Mouse (Mus musculus) lung, adult 2 months (tissue): ENCODE data around the gene Olfr123. TPM values are rescaled to one million over a fixed set of nuclear protein-coding genes. Genes with fewer than 3 reads are reported as not detected.

Experiments used
- DNase-seq: peaks from one replicate; pipeline ENCODE4 v3.0.0; 2022
- H3K4me1 ChIP-seq: fragments of 200-500 bp; 2 replicates; pipeline ENCODE4 v1.6.1; 2011; ENCODE audit warnings: low read length; ENCODE audit not compliant: control insufficient read depth, insufficient read depth
- H3K4me3 ChIP-seq: fragments of 200-500 bp; replicated peaks from 2 replicates; pipeline ENCODE3; 2011; ENCODE audit warnings: low read depth, mild to moderate bottlenecking, control low read depth, low read length; ENCODE audit errors: extremely low read depth
- CTCF ChIP-seq: fragments of 200-500 bp; IDR thresholded peaks from 2 replicates; pipeline ENCODE4 v1.5.1; 2011; ENCODE audit warnings: mild to moderate bottlenecking, low read length, control low read depth; ENCODE audit not compliant: insufficient read depth
- POLR2A ChIP-seq: fragments of 200-500 bp; IDR thresholded peaks from 2 replicates; pipeline ENCODE4 v1.6.1; 2011; ENCODE audit warnings: low read depth, mild to moderate bottlenecking, control low read depth, low read length, borderline replicate concordance; ENCODE audit errors: extremely low read depth
- WGBS: fragments of 180-500 bp; shearing (Covaris S2); methylation state at CpG from one replicate; pipeline ENCODE4 v1.1.7; 2018; 5-methylcytosine and 5-hydroxymethylcytosine counted together
- polyA plus RNA-seq: library from polyadenylated mRNA; depleted of rRNA; stranded (reverse); fragments of >200 nt; gene quantifications from 2 replicates; pipeline ENCODE4 v1.2.3, GENCODE M21; 2012; rRNA removed

Gene Olfr123
- polyA plus RNA-seq: not detected in 2 replicates

GRCm38 (mm10) chr17:37793229-37793628 is at the start of gene Olfr123:
Olfr123 (plus strand) TSS chr17:37793529.
- no peak for TF ChIP-seq POLR2A
- TF ChIP-seq CTCF: no peak
- no peak for DNase-seq

GRCm38 (mm10) chr17:37768307-37768706 is 25.0 kb upstream of the Olfr123 start, which contains the start of gene Olfr122:
Olfr122 (plus strand) TSS chr17:37768607.
- no peak for DNase-seq
- H3K4me1 ChIP-seq: no peaks in the 10 kb centered on the region
- no peak within 1 kb of the TSS for H3K4me3 ChIP-seq
- TF ChIP-seq POLR2A (no peak), CTCF (no peak)
- 69% methylated on average over 4 of the region's 4 CpGs for WGBS

More at GRCm38 (mm10) chr17:37793229-37793628, at the start of gene Olfr123:
- H3K4me1 ChIP-seq: no peaks in the 10 kb centered on the region
- 83% methylated on average over 2 of the region's 2 CpGs for WGBS
- H3K4me3 ChIP-seq: no peak within 1 kb of the TSS

GRCm38 (mm10) chr17:37799588-37799987 is 6.3 kb downstream of the Olfr123 start, which contains the start of gene Olfr124:
Olfr124 (plus strand) TSS chr17:37799888.
- WGBS: 80% methylated on average over 3 of the region's 3 CpGs
- no peaks in the 10 kb centered on the region for H3K4me1 ChIP-seq

GRCm38 (mm10) chr17:37832649-37833048 is 39.3 kb downstream of the Olfr123 start, which contains the start of gene Olfr125:
Olfr125 (plus strand) TSS chr17:37832949.
- Histone ChIP-seq H3K4me1 (no peaks in the 10 kb centered on the region), H3K4me3 (no peak within 1 kb of the TSS)
- TF ChIP-seq CTCF: no peak
- no peak for DNase-seq

More at GRCm38 (mm10) chr17:37799588-37799987, 6.3 kb downstream of the Olfr123 start, which contains the start of gene Olfr124:
- no peak within 1 kb of the TSS for H3K4me3 ChIP-seq
- TF ChIP-seq CTCF: no peak
- no peak for DNase-seq

- TF ChIP-seq POLR2A (no peak), CTCF (no peak)
- no peak within 1 kb of the TSS for H3K4me3 ChIP-seq
- no peak for DNase-seq
- no peaks in the 10 kb centered on the region for H3K4me1 ChIP-seq
Measured at GRCm38 (mm10) chr17:37847183-37847582, 53.9 kb downstream of the Olfr123 start, which contains the start of gene Olfr126. Olfr126 (plus strand) TSS chr17:37847483.

Other genes starting within 250 kb of the Olfr123 start
- not detected in 2 replicates for gene Olfr112, start 224.1 kb upstream of the Olfr123 start, polyA plus RNA-seq
- gene Olfr113, start 215.9 kb upstream of the Olfr123 start, polyA plus RNA-seq: not detected in 2 replicates
- gene Olfr114, start 200.8 kb upstream of the Olfr123 start, polyA plus RNA-seq: not detected in 2 replicates
- not detected in 2 replicates for gene Olfr115, start 166.4 kb upstream of the Olfr123 start, polyA plus RNA-seq
- gene Olfr116, start 166.3 kb upstream of the Olfr123 start, polyA plus RNA-seq: not detected in 2 replicates
- not detected in 2 replicates for gene Olfr117, start 129.7 kb upstream of the Olfr123 start, polyA plus RNA-seq
- not detected in 2 replicates for gene Olfr118, start 126.5 kb upstream of the Olfr123 start, polyA plus RNA-seq
- gene Olfr119, start 97.0 kb upstream of the Olfr123 start, polyA plus RNA-seq: not detected in 2 replicates
- gene Olfr120, start 71.7 kb upstream of the Olfr123 start, polyA plus RNA-seq: not detected in 2 replicates
- gene Olfr121, start 44.7 kb upstream of the Olfr123 start, polyA plus RNA-seq: not detected in 2 replicates
- gene Olfr122, start 24.9 kb upstream of the Olfr123 start, polyA plus RNA-seq: not detected in 2 replicates
- not detected in 2 replicates for gene Olfr124, start 6.4 kb downstream of the Olfr123 start, polyA plus RNA-seq
- not detected in 2 replicates for gene Olfr125, start 39.4 kb downstream of the Olfr123 start, polyA plus RNA-seq
- gene Olfr126, start 54.0 kb downstream of the Olfr123 start, polyA plus RNA-seq: not detected in 2 replicates
- not detected in 2 replicates for gene Olfr127, start 106.9 kb downstream of the Olfr123 start, polyA plus RNA-seq
- not detected in 2 replicates for gene Olfr128, start 127.0 kb downstream of the Olfr123 start, polyA plus RNA-seq
- gene Olfr761, start 159.6 kb downstream of the Olfr123 start, polyA plus RNA-seq: not detected in 2 replicates